Mouse (Mus musculus) testis, adult 10 weeks (tissue): ENCODE measurements around the gene Ucp1. TPM values are rescaled to one million over a fixed set of nuclear protein-coding genes. Genes with fewer than 3 reads are reported as not detected.

Source experiments
- polyA plus RNA-seq: library from polyadenylated mRNA; stranded (reverse); fragments of 350-450 nt; fragmentation: Illumina TruSeq; extraction: RNeasy Lipid Tissue Mini Kit (QIAGEN cat#74804); gene quantifications from one replicate; pipeline ENCODE4 v1.2.3, GENCODE M21; 2014; ENCODE audit warnings: low read depth, low replicate concordance

Gene Ucp1
- not detected for polyA plus RNA-seq

GRCm38 (mm10) chr8:83290176-83290575 lies at the start of gene Ucp1:
Gene Ucp1, plus strand, starts transcription at chr8:83290352.

GRCm38 (mm10) chr8:83331899-83332697 lies 41.9 kb downstream of the Ucp1 start, which contains the start of gene Elmod2:
Gene Elmod2, minus strand, starts transcription at chr8:83332486.

Other genes starting within 250 kb of the Ucp1 start
- 13.0 TPM for gene Tbc1d9, start 125.0 kb upstream of the Ucp1 start, polyA plus RNA-seq
- gene Gm10645, start 124.2 kb upstream of the Ucp1 start, polyA plus RNA-seq = not detected
- gene Elmod2, start 42.1 kb downstream of the Ucp1 start, polyA plus RNA-seq = 18.7 TPM
- 285 TPM for gene Mgat4d, start 58.1 kb downstream of the Ucp1 start, polyA plus RNA-seq
- gene Clgn, start 99.5 kb downstream of the Ucp1 start, polyA plus RNA-seq = 998 TPM
- gene Scoc, start 168.0 kb downstream of the Ucp1 start, polyA plus RNA-seq = 64.3 TPM
- gene Olfr370, start 245.4 kb downstream of the Ucp1 start, polyA plus RNA-seq = not detected